Mouse (Mus musculus) CD4-positive helper T cell, adult 2 months (primary cell): Measurements from ENCODE around the gene Mknk1.

Source experiments
- DNase-seq: peaks from one replicate; pipeline ENCODE4 v3.0.0-alpha.2; 2012; ENCODE audit warnings: low read depth, missing footprints, low spot score

The Mknk1 gene

GRCm38 (mm10) chr4:115890553-115890952 is 51.6 kb downstream of the Mknk1 start, which contains the start of gene 6430628N08Rik:
Gene 6430628N08Rik (plus strand): TSS chr4:115890665.
- no peak for DNase-seq

- DNase-seq: no peak
Observed at GRCm38 (mm10) chr4:115894281-115894680, 55.3 kb downstream of the Mknk1 start.

GRCm38 (mm10) chr4:115897901-115898631 is 59.1 kb downstream of the Mknk1 start:
- no peak for DNase-seq

GRCm38 (mm10) chr4:115902816-115903215 is 63.8 kb downstream of the Mknk1 start:
- DNase-seq: peak; percentile 65

GRCm38 (mm10) chr4:115904375-115904774 is 65.4 kb downstream of the Mknk1 start:
- no peak for DNase-seq

GRCm38 (mm10) chr4:115905701-115906100 is 66.7 kb downstream of the Mknk1 start:
- no peak for DNase-seq

- DNase-seq: no peak
Observed at GRCm38 (mm10) chr4:115906791-115907190, 67.8 kb downstream of the Mknk1 start.

- DNase-seq: no peak
Observed at GRCm38 (mm10) chr4:115907994-115908393, 69.0 kb downstream of the Mknk1 start.

GRCm38 (mm10) chr4:115908641-115909040 is 69.6 kb downstream of the Mknk1 start:
- DNase-seq: no peak

- DNase-seq: no peak
Observed at GRCm38 (mm10) chr4:115911586-115911985, 72.6 kb downstream of the Mknk1 start.

- DNase-seq: no peak
Observed at GRCm38 (mm10) chr4:115919911-115920310, 80.9 kb downstream of the Mknk1 start.

GRCm38 (mm10) chr4:115922688-115923087 is 83.7 kb downstream of the Mknk1 start:
- DNase-seq: no peak

GRCm38 (mm10) chr4:115923262-115923880 is 84.4 kb downstream of the Mknk1 start:
- DNase-seq: no peak

- no peak for DNase-seq
Observed at GRCm38 (mm10) chr4:115927637-115928036, 88.6 kb downstream of the Mknk1 start.
